Mouse (Mus musculus): ENCODE data around the gene C1qtnf5.

GRCm38 (mm10) chr9:44075996-44076763, 30.9 kb upstream of the C1qtnf5 start:
- TF ChIP-seq CTCF (IDR thresholded peaks at IDR 0.05), result no peak
- no peak for TF ChIP-seq EP300 (IDR thresholded peaks at IDR 0.05)

Data from lung, postnatal 0 days (tissue).